Mouse (Mus musculus) left cerebral cortex, postnatal 36 days (tissue): ENCODE results near the gene Cdh18. TPM values are rescaled to one million over a fixed set of nuclear protein-coding genes. Genes with fewer than 3 reads are reported as not detected.
"Not testable (repeated sequence)": the region's sequence is repeated elsewhere in the genome, so short reads cannot be mapped to it uniquely, and the experiment has no call there.

Experiments used
- DNase-seq, 2 experiments: peaks; one replicate each; pipeline ENCODE4 v3.0.0; 2021 to 2022; ENCODE audit warnings: low spot score in 2 of 2, mixed read lengths in 1 of 2
- intact Hi-C: fragments of 180-260 bp; cut with DNase I; formaldehyde crosslinking; loops from one replicate; pipeline ENCODE4 v1.15.1; 2025
- total RNA-seq, 2 experiments: library from RNA; stranded (reverse); gene quantifications; 2 replicates each; pipeline ENCODE4 v1.2.3; 2021

The Cdh18 gene
- total RNA-seq: 10 to 100 TPM; 31.8 to 39.9 TPM

- intact Hi-C loops: no loop called here
- no peak for DNase-seq
Measured at GRCm38 (mm10) chr15:22548711-22549271, at the start of gene Cdh18. Cdh18 (plus strand) TSS chr15:22549022.

- DNase-seq: no peak
- intact Hi-C loops: no loop called here
Measured at GRCm38 (mm10) chr15:22511271-22511670, 37.6 kb upstream of the Cdh18 start.

GRCm38 (mm10) chr15:22535828-22536227, 13.0 kb upstream of the Cdh18 start:
- intact Hi-C loops: no loop called here
- no peak for DNase-seq

GRCm38 (mm10) chr15:22577974-22578616, 29.3 kb downstream of the Cdh18 start:
- no peak for DNase-seq
- intact Hi-C loops: no loop called here

- intact Hi-C loops: no loop called here
Measured at GRCm38 (mm10) chr15:22578617-22578990, 29.8 kb downstream of the Cdh18 start.

GRCm38 (mm10) chr15:22584667-22585066, 35.8 kb downstream of the Cdh18 start:
- intact Hi-C loops: no loop called here
- no peak for DNase-seq

More at GRCm38 (mm10) chr15:22578617-22578990, 29.8 kb downstream of the Cdh18 start:
- DNase-seq: no peak

GRCm38 (mm10) chr15:22716376-22716775, 167.6 kb downstream of the Cdh18 start:
- no peak for DNase-seq
- intact Hi-C loops: no loop called here

- intact Hi-C loops: no loop called here
- DNase-seq: no peak
Measured at GRCm38 (mm10) chr15:22717681-22718080, 168.9 kb downstream of the Cdh18 start.

GRCm38 (mm10) chr15:22726574-22726973, 177.8 kb downstream of the Cdh18 start:
- intact Hi-C loops: no loop called here
- DNase-seq: no peak

GRCm38 (mm10) chr15:22733039-22733438, 184.2 kb downstream of the Cdh18 start:
- DNase-seq: no peak
- intact Hi-C loops: no loop called here

GRCm38 (mm10) chr15:22736165-22736564, 187.3 kb downstream of the Cdh18 start:
- no peak for DNase-seq
- intact Hi-C loops: no loop called here

GRCm38 (mm10) chr15:22761257-22761656, 212.4 kb downstream of the Cdh18 start:
- intact Hi-C loops, DNase-seq: not testable (repeated sequence)

GRCm38 (mm10) chr15:22766591-22766990, 217.8 kb downstream of the Cdh18 start:
- intact Hi-C loops, DNase-seq: not testable (repeated sequence)

GRCm38 (mm10) chr15:22776346-22776745, 227.5 kb downstream of the Cdh18 start:
- intact Hi-C loops: no loop called here
- DNase-seq: no peak

GRCm38 (mm10) chr15:22789696-22790095, 240.9 kb downstream of the Cdh18 start:
- no peak for DNase-seq
- intact Hi-C loops: no loop called here

- intact Hi-C loops: no loop called here
Measured at GRCm38 (mm10) chr15:22791791-22792190, 243.0 kb downstream of the Cdh18 start.

GRCm38 (mm10) chr15:22833127-22833526, 284.3 kb downstream of the Cdh18 start:
- intact Hi-C loops: no loop called here
- DNase-seq: no peak

More at GRCm38 (mm10) chr15:22791791-22792190, 243.0 kb downstream of the Cdh18 start:
- DNase-seq: no peak

- intact Hi-C loops: no loop called here
- no peak for DNase-seq
Measured at GRCm38 (mm10) chr15:22837173-22837572, 288.4 kb downstream of the Cdh18 start.

GRCm38 (mm10) chr15:22857704-22858103, 308.9 kb downstream of the Cdh18 start:
- intact Hi-C loops: no loop called here
- DNase-seq: no peak

GRCm38 (mm10) chr15:22870679-22871078, 321.9 kb downstream of the Cdh18 start:
- no peak for DNase-seq
- intact Hi-C loops: no loop called here

GRCm38 (mm10) chr15:22897724-22898123, 348.9 kb downstream of the Cdh18 start:
- intact Hi-C loops: loop anchor here (10.0 kb wide), 1 partner anchor 137 kb away; no protein-coding TSS in a partner anchor
- no peak for DNase-seq
